Mouse (Mus musculus): ENCODE data around the gene BC052040. TPM values are rescaled to one million over a fixed set of nuclear protein-coding genes. Genes with fewer than 3 reads are reported as not detected.
A peak's percentile ranks its signal among the peaks of the same experiment; 100 is the strongest.

BC052040 gene
- polyA plus RNA-seq, 1 experiment from 2014 or later, result 9.6 TPM

- no peak for ATAC-seq (ENCODE audit: insufficient number of reproducible peaks, low FRiP score, low TSS enrichment, low read depth)
- WGBS, result 13% methylated on average over 18 of the region's 18 CpGs
- Histone ChIP-seq H3K36me3 (no peaks in the 10 kb centered on the region), H3K27ac (no peak overlapping the region), H3K4me1 (peaks cover 19% of the 10 kb centered on the region), H3K27me3 (no peaks in the 10 kb centered on the region), H3K4me3 (peak overlapping the region; percentile 24), H3K9ac (no peak overlapping the region), H3K4me2 (peak overlapping the region; percentile 38), H3K9me3 (no peaks in the 10 kb centered on the region)
Observed at GRCm38 (mm10) chr2:115579171-115579900, 2.2 kb upstream of the BC052040 start.

- 41% methylated on average over 6 of the region's 6 CpGs for WGBS
- Histone ChIP-seq H3K36me3 (no peaks in the 10 kb centered on the region), H3K27ac (no peak overlapping the region), H3K4me3 (no peak overlapping the region), H3K9ac (no peak overlapping the region), H3K4me1 (peaks cover 19% of the 10 kb centered on the region), H3K9me3 (no peaks in the 10 kb centered on the region), H3K4me2 (no peak overlapping the region), H3K27me3 (no peaks in the 10 kb centered on the region)
- ATAC-seq (ENCODE audit: insufficient number of reproducible peaks, low FRiP score, low TSS enrichment, low read depth), result no peak
Observed at GRCm38 (mm10) chr2:115579976-115580375, 1.5 kb upstream of the BC052040 start.

- peaks cover 19% of the 10 kb centered on the region for H3K4me1 ChIP-seq
- no peak for ATAC-seq (ENCODE audit: insufficient number of reproducible peaks, low FRiP score, low TSS enrichment, low read depth)
- peak overlapping the region; percentile 64 for H3K4me2 ChIP-seq
- peak overlapping the region; percentile 72 for H3K4me3 ChIP-seq
- peak overlapping the region; percentile 50 for H3K9ac ChIP-seq
- no peaks in the 10 kb centered on the region for H3K36me3 ChIP-seq
- H3K9me3 ChIP-seq, result no peaks in the 10 kb centered on the region
- no peak overlapping the region for H3K27ac ChIP-seq
- H3K27me3 ChIP-seq, result no peaks in the 10 kb centered on the region
- 67% methylated on average over 10 of the region's 10 CpGs for WGBS
Observed at GRCm38 (mm10) chr2:115581989-115582608, 583 bp downstream of the BC052040 start.

- no peak for ATAC-seq (ENCODE audit: insufficient number of reproducible peaks, low FRiP score, low TSS enrichment, low read depth)
- Histone ChIP-seq H3K4me2 (no peak overlapping the region), H3K4me3 (no peak overlapping the region), H3K27ac (no peak overlapping the region), H3K27me3 (no peaks in the 10 kb centered on the region), H3K9me3 (no peaks in the 10 kb centered on the region), H3K4me1 (peaks cover 19% of the 10 kb centered on the region), H3K9ac (no peak overlapping the region), H3K36me3 (no peaks in the 10 kb centered on the region)
Observed at GRCm38 (mm10) chr2:115583776-115584175, 2.3 kb downstream of the BC052040 start.

GRCm38 (mm10) chr2:115590602-115591001 lies 9.1 kb downstream of the BC052040 start:
- Histone ChIP-seq H3K4me2 (no peak overlapping the region), H3K9ac (no peak overlapping the region), H3K27ac (no peak overlapping the region), H3K4me3 (no peak overlapping the region), H3K36me3 (no peaks in the 10 kb centered on the region), H3K9me3 (no peaks in the 10 kb centered on the region), H3K27me3 (no peaks in the 10 kb centered on the region), H3K4me1 (peaks cover 8% of the 10 kb centered on the region)
- ATAC-seq (ENCODE audit: insufficient number of reproducible peaks, low FRiP score, low TSS enrichment, low read depth), result no peak
- 64% methylated on average over 2 of the region's 2 CpGs for WGBS

- Histone ChIP-seq H3K27me3 (no peaks in the 10 kb centered on the region), H3K4me2 (no peak overlapping the region), H3K9me3 (no peaks in the 10 kb centered on the region), H3K4me3 (no peak overlapping the region), H3K9ac (no peak overlapping the region), H3K27ac (no peak overlapping the region), H3K36me3 (no peaks in the 10 kb centered on the region), H3K4me1 (peaks cover 8% of the 10 kb centered on the region)
- no peak for ATAC-seq (ENCODE audit: insufficient number of reproducible peaks, low FRiP score, low TSS enrichment, low read depth)
- WGBS, result 29% methylated on average over 2 of the region's 2 CpGs
Observed at GRCm38 (mm10) chr2:115592651-115593119, 11.2 kb downstream of the BC052040 start.

GRCm38 (mm10) chr2:115597017-115597416 lies 15.5 kb downstream of the BC052040 start:
- WGBS, result 77% methylated on average over 10 of the region's 10 CpGs
- peaks cover 8% of the 10 kb centered on the region for H3K4me1 ChIP-seq
- ATAC-seq (ENCODE audit: insufficient number of reproducible peaks, low FRiP score, low TSS enrichment, low read depth), result no peak
- H3K9ac ChIP-seq, result no peak overlapping the region
- no peak overlapping the region for H3K4me2 ChIP-seq
- no peak overlapping the region for H3K27ac ChIP-seq
- H3K4me3 ChIP-seq, result no peak overlapping the region
- H3K9me3 ChIP-seq, result no peaks in the 10 kb centered on the region
- no peaks in the 10 kb centered on the region for H3K36me3 ChIP-seq
- H3K27me3 ChIP-seq, result no peaks in the 10 kb centered on the region

- no peak overlapping the region for H3K4me3 ChIP-seq
- H3K36me3 ChIP-seq, result no peaks in the 10 kb centered on the region
- H3K4me1 ChIP-seq, result no peaks in the 10 kb centered on the region
- ATAC-seq (ENCODE audit: insufficient number of reproducible peaks, low FRiP score, low TSS enrichment, low read depth), result no peak
- no peaks in the 10 kb centered on the region for H3K27me3 ChIP-seq
- H3K9me3 ChIP-seq, result no peaks in the 10 kb centered on the region
- H3K9ac ChIP-seq, result no peak overlapping the region
- no peak overlapping the region for H3K4me2 ChIP-seq
- WGBS, result 35% methylated on average over 5 of the region's 5 CpGs
- H3K27ac ChIP-seq, result no peak overlapping the region
Observed at GRCm38 (mm10) chr2:115598266-115598665, 16.8 kb downstream of the BC052040 start.

GRCm38 (mm10) chr2:115600724-115601123 lies 19.2 kb downstream of the BC052040 start:
- no peaks in the 10 kb centered on the region for H3K27me3 ChIP-seq
- no peak overlapping the region for H3K4me3 ChIP-seq
- H3K4me1 ChIP-seq, result no peaks in the 10 kb centered on the region
- ATAC-seq (ENCODE audit: insufficient number of reproducible peaks, low FRiP score, low TSS enrichment, low read depth), result no peak
- WGBS, result 60% methylated on average over 5 of the region's 5 CpGs
- H3K4me2 ChIP-seq, result no peak overlapping the region
- no peak overlapping the region for H3K27ac ChIP-seq
- H3K9ac ChIP-seq, result no peak overlapping the region
- H3K36me3 ChIP-seq, result no peaks in the 10 kb centered on the region
- H3K9me3 ChIP-seq, result no peaks in the 10 kb centered on the region

GRCm38 (mm10) chr2:115601280-115601679 lies 19.8 kb downstream of the BC052040 start:
- ATAC-seq (ENCODE audit: insufficient number of reproducible peaks, low FRiP score, low TSS enrichment, low read depth), result no peak
- Histone ChIP-seq H3K27ac (no peak overlapping the region), H3K9ac (no peak overlapping the region), H3K4me3 (no peak overlapping the region), H3K4me1 (no peaks in the 10 kb centered on the region), H3K9me3 (no peaks in the 10 kb centered on the region), H3K27me3 (no peaks in the 10 kb centered on the region), H3K36me3 (no peaks in the 10 kb centered on the region), H3K4me2 (no peak overlapping the region)
- WGBS, result 94% methylated on average over 1 of the region's 1 CpGs

GRCm38 (mm10) chr2:115602116-115602515 lies 20.6 kb downstream of the BC052040 start:
- Histone ChIP-seq H3K36me3 (no peaks in the 10 kb centered on the region), H3K27ac (no peak overlapping the region), H3K4me2 (no peak overlapping the region), H3K27me3 (no peaks in the 10 kb centered on the region), H3K4me1 (no peaks in the 10 kb centered on the region), H3K9ac (no peak overlapping the region), H3K4me3 (no peak overlapping the region), H3K9me3 (no peaks in the 10 kb centered on the region)
- ATAC-seq (ENCODE audit: insufficient number of reproducible peaks, low FRiP score, low TSS enrichment, low read depth), result no peak
- WGBS, result 87% methylated on average over 2 of the region's 2 CpGs

- no peaks in the 10 kb centered on the region for H3K36me3 ChIP-seq
- WGBS, result 57% methylated on average over 6 of the region's 6 CpGs
- no peaks in the 10 kb centered on the region for H3K27me3 ChIP-seq
- H3K4me1 ChIP-seq, result no peaks in the 10 kb centered on the region
- no peak overlapping the region for H3K4me3 ChIP-seq
- H3K27ac ChIP-seq, result no peak overlapping the region
- no peaks in the 10 kb centered on the region for H3K9me3 ChIP-seq
- no peak for ATAC-seq (ENCODE audit: insufficient number of reproducible peaks, low FRiP score, low TSS enrichment, low read depth)
- no peak overlapping the region for H3K9ac ChIP-seq
- no peak overlapping the region for H3K4me2 ChIP-seq
Observed at GRCm38 (mm10) chr2:115604132-115604531, 22.6 kb downstream of the BC052040 start.

Measured in limb, embryonic 15.5 days (tissue).